Mouse (Mus musculus) heart, embryonic 10.5 days (tissue): Measurements from ENCODE around the gene Eef1a2. TPM values are rescaled to one million over a fixed set of nuclear protein-coding genes. Genes with fewer than 3 reads are reported as not detected.
"Not testable (repeated sequence)": the region's sequence is repeated elsewhere in the genome, so short reads cannot be mapped to it uniquely, and the experiment has no call there.

Experiments used
- DNase-seq: peaks from one replicate; pipeline ENCODE4 v3.0.0-alpha.2; 2017; ENCODE audit warnings: low spot score
- H3K27ac ChIP-seq: fragments of 300-500 bp; sonication (generic); 2 replicates; pipeline ENCODE4 v1.5.1; 2016; ENCODE audit warnings: mild to moderate bottlenecking
- H3K27me3 ChIP-seq: fragments of 300-500 bp; sonication (generic); 2 replicates; pipeline ENCODE4 v1.6.1; 2016; ENCODE audit warnings: mild to moderate bottlenecking; ENCODE audit not compliant: poor library complexity, insufficient read depth, severe bottlenecking
- H3K36me3 ChIP-seq: fragments of 300-500 bp; sonication (generic); 2 replicates; pipeline ENCODE4 v1.6.1; 2016; ENCODE audit warnings: mild to moderate bottlenecking, moderate library complexity
- H3K4me1 ChIP-seq: fragments of 300-500 bp; sonication (generic); 2 replicates; pipeline ENCODE4 v1.6.1; 2016; ENCODE audit warnings: mild to moderate bottlenecking
- H3K4me3 ChIP-seq: fragments of 300-500 bp; sonication (generic); 2 replicates; pipeline ENCODE4 v1.5.1; 2016; ENCODE audit warnings: mild to moderate bottlenecking, moderate library complexity
- H3K9me3 ChIP-seq: fragments of 300-500 bp; sonication (generic); 2 replicates; pipeline ENCODE4 v1.6.1; 2016; ENCODE audit warnings: mild to moderate bottlenecking, moderate library complexity
- WGBS: fragments of 180-500 bp; shearing (Covaris S2); methylation state at CpG from one replicate; pipeline ENCODE4 v1.1.7; 2016; 5-methylcytosine and 5-hydroxymethylcytosine counted together
- polyA plus RNA-seq: library from polyadenylated mRNA; unstranded; fragments of >200 nt; fragmentation: Nextera tagmentation; extraction: Ambion mirVana; gene quantifications from 2 replicates; pipeline ENCODE4 v1.2.1, GENCODE M21; 2016

The Eef1a2 gene
- 0.95 and 2.6 TPM in 2 replicates for polyA plus RNA-seq

DNA sequence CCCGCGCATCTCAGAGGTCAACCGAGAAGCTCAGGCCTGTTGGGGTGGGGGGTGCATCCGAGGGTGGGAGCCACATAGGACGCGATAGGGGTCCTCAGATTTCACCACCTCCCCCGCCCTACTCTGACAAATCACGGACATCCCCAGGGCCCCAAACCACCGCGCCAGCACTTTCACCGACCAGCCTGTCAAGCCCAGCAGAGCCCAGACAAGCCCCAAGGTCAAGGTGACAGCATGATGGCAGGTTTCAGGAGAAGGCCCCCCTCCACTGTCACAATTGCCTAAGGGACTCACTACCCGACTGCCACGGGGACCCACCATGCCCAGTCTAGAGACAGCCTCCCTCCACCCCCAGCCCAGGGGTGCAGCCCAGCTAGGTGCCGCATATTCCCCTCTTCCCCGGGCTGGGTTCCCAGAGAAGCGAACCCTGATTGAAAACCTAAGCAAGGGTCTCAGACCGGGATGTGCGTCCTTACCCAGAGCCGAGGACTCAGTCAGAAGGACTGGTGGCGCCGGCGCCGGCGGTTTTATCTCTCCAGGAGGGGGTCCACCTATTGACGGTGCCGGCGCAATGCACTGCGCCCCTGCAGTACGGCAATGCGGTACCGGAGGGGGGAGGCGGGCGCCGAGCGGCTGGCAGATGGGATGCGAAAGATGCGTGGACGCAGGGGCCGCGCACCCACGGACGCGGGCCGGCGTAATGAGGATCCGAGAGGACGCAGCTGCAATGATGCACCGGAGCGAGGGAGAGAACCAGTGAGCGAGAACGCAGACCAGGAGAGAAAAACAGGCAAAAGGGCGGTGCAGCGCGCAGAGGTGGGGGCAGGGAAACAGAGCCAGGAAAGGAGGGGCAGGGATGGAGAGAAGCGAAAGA is at the start of gene Eef1a2:
TSS of gene Eef1a2 (minus strand) at position 767 of the 874 bp plus-strand sequence.
- Histone ChIP-seq H3K27me3 (peaks cover 66% of the 10 kb centered on the region), H3K4me1 (peaks cover 45% of the 10 kb centered on the region)

DNA sequence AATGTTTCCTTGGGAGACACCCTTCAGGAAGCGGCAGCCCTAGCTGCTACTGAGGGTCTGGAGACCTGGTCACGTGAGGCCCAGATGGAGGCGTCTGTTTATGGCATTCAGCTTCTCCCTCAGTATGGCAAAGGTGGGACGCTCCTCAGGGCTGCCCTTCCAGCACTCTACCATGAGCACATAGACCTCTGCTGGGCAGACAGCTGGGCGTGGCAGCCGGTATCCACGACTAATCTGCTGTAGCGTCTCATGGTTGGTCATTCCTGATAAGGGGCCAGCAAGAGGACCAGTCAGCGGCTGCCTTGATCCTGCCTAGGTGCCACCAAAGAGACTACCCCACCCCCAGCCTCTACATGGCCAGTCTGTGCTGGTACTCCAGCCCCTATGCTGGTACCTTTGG is 49.3 kb upstream of the Eef1a2 start:
- no peak for DNase-seq
- Histone ChIP-seq H3K27me3 (peaks cover 70% of the 10 kb centered on the region), H3K9me3 (no peaks in the 10 kb centered on the region), H3K36me3 (no peaks in the 10 kb centered on the region), H3K27ac (no peak overlapping the region), H3K4me3 (no peak overlapping the region), H3K4me1 (0 out of 2 replicates have a peak, but pooled peaks cover 8% of the 10 kb centered on the region)
- WGBS, result 65% methylated on average over 9 of the region's 9 CpGs

More for the DNA sequence above, at the start of gene Eef1a2:
- H3K27ac ChIP-seq, result peak within 1 kb of the TSS; percentile 83
- no peaks in the 10 kb centered on the region for H3K9me3 ChIP-seq
- WGBS, result 3% methylated on average over 55 of the region's 55 CpGs
- no peak for DNase-seq
- peak within 1 kb of the TSS; percentile 61 for H3K4me3 ChIP-seq
- H3K36me3 ChIP-seq, result 0 out of 2 replicates have a peak, but pooled peaks cover 7% of the 10 kb centered on the region

DNA sequence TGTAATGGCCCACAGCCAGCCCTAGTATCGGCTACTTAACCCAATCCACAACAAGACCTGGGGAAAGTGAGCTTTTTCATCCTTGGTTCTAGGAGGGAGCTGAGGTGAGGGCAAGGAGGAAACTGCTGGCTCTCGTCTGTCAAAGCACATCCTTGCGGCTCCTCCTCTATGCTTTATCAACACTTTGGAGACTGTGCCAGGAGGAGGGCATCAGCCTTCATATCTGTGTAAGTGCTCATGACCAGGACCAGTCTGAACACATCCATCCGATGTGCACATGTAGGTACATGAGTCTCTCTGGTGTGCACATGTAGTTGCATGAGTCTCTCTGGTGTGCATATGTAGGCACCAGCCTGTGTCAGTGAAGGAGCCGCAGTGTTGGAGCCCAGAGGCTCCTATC is 48.9 kb upstream of the Eef1a2 start:
- 65% methylated on average over 5 of the region's 5 CpGs for WGBS

DNA sequence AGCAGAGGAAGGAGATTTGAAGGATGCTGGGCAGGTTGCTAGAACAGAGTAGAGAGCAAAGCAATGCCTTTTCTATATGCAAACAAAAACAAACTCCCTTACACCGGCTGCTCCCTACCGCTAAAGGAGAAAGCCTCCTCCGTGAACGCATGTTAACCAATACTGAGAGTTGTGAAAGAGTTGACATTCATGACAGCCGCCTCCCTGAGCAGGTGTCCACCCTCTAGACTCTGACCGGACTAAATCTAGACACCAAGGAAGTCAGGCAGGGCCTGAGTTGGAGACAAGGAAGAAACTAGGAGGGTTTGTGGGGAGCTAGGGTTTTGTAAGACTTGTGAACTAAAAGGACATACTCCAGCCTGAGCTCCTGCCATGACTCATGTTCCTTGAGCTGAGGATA is 46.1 kb upstream of the Eef1a2 start:
- DNase-seq, result no peak
- Histone ChIP-seq H3K4me3 (no peak overlapping the region), H3K27me3 (peaks cover 54% of the 10 kb centered on the region), H3K27ac (no peak overlapping the region), H3K4me1 (0 out of 2 replicates have a peak, but pooled peaks cover 8% of the 10 kb centered on the region), H3K9me3 (no peaks in the 10 kb centered on the region), H3K36me3 (no peaks in the 10 kb centered on the region)
- 79% methylated on average over 6 of the region's 6 CpGs for WGBS

More for the DNA sequence above, 48.9 kb upstream of the Eef1a2 start:
- Histone ChIP-seq H3K4me3 (no peak overlapping the region), H3K27me3 (peaks cover 67% of the 10 kb centered on the region), H3K36me3 (no peaks in the 10 kb centered on the region), H3K27ac (no peak overlapping the region), H3K9me3 (no peaks in the 10 kb centered on the region), H3K4me1 (0 out of 2 replicates have a peak, but pooled peaks cover 8% of the 10 kb centered on the region)
- no peak for DNase-seq

DNA sequence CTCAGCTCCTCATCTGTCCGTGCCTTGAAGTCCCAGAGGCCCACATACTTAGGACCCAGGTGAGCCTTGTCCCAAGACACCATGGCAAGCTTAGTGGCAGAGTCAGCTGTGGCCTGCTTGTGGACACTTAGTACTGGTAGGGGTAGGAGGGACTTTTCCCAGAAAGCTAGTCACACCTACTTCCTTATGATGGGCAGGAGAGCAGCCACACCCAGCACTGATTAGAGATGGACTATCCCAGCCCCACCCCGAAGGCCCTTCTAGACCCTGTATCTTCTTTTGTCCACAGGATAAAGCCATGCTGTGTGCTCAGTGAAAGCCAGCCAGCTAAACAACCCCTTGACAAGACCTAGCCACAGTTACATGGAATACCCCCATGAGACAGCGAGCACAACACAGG is 45.6 kb upstream of the Eef1a2 start, which contains the start of gene Ptk6:
TSS of gene Ptk6 (minus strand) at position 368 of the 400 bp plus-strand sequence.
- no peaks in the 10 kb centered on the region for H3K9me3 ChIP-seq
- H3K27ac ChIP-seq, result no peak within 1 kb of the TSS
- WGBS, result 81% methylated on average over 3 of the region's 3 CpGs
- H3K36me3 ChIP-seq, result no peaks in the 10 kb centered on the region
- H3K27me3 ChIP-seq, result peaks cover 49% of the 10 kb centered on the region; the same call in 1 of the 2 replicates
- H3K4me3 ChIP-seq, result no peak within 1 kb of the TSS
- DNase-seq, result no peak
- H3K4me1 ChIP-seq, result 0 out of 2 replicates have a peak, but pooled peaks cover 8% of the 10 kb centered on the region

DNA sequence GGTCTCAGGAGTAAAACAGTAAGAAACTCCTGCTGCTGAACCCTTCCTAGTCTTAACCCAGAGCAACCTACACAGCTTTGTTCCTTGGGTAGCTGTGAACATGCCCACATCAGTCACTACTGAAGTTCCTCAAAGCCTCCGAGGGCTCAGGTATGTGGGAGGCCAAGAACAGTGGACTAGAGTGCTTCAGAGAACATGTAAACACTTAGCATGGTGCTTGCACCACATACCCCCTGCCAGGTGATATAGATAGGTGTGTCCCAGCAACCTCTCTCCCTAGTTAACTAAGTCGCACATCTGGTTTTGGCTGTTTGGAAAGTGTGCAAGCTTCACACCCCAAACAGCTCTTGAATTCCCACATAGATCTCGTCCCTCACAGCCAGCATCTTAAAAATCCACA is 44.8 kb upstream of the Eef1a2 start:
- Histone ChIP-seq H3K27me3 (peaks cover 42% of the 10 kb centered on the region; the same call in 1 of the 2 replicates), H3K9me3 (no peaks in the 10 kb centered on the region), H3K4me3 (no peak overlapping the region), H3K27ac (no peak overlapping the region), H3K4me1 (0 out of 2 replicates have a peak, but pooled peaks cover 8% of the 10 kb centered on the region), H3K36me3 (no peaks in the 10 kb centered on the region)
- no peak for DNase-seq
- WGBS, result 75% methylated on average over 3 of the region's 3 CpGs

DNA sequence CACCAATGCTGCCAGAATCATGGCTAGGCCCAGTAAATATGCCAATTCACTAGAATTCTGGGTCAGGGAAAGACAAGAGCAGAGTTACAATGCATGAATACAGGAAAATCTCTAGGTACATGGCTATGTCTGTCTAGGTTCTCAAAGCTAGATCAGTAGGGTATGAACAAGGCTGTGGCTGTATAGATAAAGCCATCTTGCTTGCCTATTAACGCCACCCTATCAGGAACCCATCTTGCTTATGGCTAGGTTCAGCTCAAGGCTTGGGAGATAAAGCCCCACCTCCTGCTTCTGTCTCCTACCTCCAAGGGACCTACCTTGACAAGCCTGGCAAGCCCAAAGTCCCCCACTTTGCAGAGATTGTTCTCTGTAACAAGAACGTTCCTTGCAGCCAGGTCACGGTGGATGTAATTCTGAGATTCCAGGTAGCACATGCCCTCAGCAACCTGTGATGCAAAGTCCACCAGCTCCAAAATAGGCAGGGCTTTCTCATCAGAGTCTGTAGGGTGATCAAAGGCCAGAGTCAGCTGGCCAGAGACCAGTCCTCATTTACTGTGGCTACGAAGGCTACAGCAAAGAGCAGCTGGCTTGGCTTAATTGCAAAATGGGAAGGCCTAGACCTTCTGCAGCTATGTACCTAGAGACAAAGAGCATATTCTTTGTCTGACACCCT is 40.0 kb upstream of the Eef1a2 start:
- no peaks in the 10 kb centered on the region for H3K9me3 ChIP-seq
- no peaks in the 10 kb centered on the region for H3K4me1 ChIP-seq
- no peaks in the 10 kb centered on the region for H3K36me3 ChIP-seq
- DNase-seq, result no peak
- WGBS, result 79% methylated on average over 4 of the region's 4 CpGs
- no peak overlapping the region for H3K4me3 ChIP-seq
- no peak overlapping the region for H3K27ac ChIP-seq
- H3K27me3 ChIP-seq, result peaks cover 24% of the 10 kb centered on the region; the same call in 1 of the 2 replicates

DNA sequence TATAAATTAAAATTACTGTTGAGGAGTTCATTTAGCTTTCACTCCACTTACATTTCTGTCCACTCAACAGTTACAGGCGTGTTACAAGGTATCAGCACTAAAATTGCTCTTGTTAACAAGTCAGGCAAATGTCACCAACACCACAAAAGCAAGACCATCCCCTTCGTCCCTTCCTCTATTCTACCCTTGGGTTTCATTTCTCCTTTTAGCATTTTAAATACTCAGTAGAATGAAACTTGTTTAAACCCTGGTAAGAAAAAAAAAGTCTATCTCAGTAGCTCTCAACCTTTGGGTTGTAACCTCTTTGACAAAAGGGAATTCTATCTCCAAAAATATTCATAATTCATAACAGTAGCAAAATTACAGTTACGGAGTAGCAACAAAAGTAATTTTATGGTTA is 36.2 kb upstream of the Eef1a2 start:
- H3K4me1 ChIP-seq, result peaks cover 8% of the 10 kb centered on the region
- H3K4me3 ChIP-seq, result no peak overlapping the region
- no peaks in the 10 kb centered on the region for H3K9me3 ChIP-seq
- no peak overlapping the region for H3K27ac ChIP-seq
- no peak for DNase-seq
- H3K27me3 ChIP-seq, result peaks cover 7% of the 10 kb centered on the region; the same call in 1 of the 2 replicates
- H3K36me3 ChIP-seq, result peaks cover 10% of the 10 kb centered on the region
- WGBS, result 65% methylated on average over 3 of the region's 3 CpGs

DNA sequence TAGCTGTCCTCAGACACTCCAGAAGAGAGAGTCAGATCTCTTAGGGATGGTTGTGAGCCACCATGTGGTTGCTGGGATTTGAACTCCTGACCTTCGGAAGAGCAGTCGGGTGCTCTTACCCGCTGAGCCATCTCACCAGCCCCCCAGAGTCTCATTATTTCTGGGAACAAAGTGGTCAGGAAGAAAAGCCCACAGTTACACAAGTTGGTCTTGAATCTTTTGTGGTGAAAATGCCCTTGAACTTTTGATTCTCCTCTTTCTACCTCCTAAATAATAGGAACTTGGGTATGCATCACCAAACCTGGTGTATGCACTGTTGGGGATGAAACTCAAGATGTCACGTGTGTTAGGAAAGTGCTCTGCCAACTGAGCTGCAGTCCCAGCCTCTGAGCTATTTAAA is 35.1 kb upstream of the Eef1a2 start:
- H3K4me3 ChIP-seq, result no peak overlapping the region
- H3K27ac ChIP-seq, result no peak overlapping the region
- H3K4me1 ChIP-seq, result peaks cover 12% of the 10 kb centered on the region
- H3K36me3 ChIP-seq, result peaks cover 10% of the 10 kb centered on the region
- 71% methylated on average over 4 of the region's 4 CpGs for WGBS
- no peaks in the 10 kb centered on the region for H3K9me3 ChIP-seq
- DNase-seq, result no peak
- H3K27me3 ChIP-seq, result peaks cover 7% of the 10 kb centered on the region; the same call in 1 of the 2 replicates

DNA sequence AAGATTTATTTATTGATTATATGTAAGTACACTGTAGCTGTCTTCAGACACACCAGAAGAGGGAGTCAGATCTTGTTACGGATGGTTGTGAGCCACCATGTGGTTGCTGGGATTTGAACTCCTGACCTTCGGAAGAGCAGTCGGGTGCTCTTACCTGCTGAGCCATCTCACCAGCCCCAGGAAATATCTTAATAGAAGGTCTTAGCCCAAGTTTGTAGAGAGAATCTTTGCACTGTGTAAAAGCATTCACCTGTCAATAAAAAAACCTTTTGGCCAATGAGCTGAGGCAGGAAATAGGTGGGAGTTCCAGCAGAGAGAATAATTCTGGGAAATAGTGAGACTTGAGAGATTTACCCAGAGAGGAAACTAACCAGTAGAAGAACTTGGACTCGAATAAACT is 34.6 kb upstream of the Eef1a2 start:
- H3K4me3 ChIP-seq, DNase-seq, H3K9me3 ChIP-seq, H3K27ac ChIP-seq, H3K36me3 ChIP-seq, H3K27me3 ChIP-seq: not testable (repeated sequence)
- peaks cover 12% of the 10 kb centered on the region for H3K4me1 ChIP-seq
- 69% methylated on average over 4 of the region's 4 CpGs for WGBS

DNA sequence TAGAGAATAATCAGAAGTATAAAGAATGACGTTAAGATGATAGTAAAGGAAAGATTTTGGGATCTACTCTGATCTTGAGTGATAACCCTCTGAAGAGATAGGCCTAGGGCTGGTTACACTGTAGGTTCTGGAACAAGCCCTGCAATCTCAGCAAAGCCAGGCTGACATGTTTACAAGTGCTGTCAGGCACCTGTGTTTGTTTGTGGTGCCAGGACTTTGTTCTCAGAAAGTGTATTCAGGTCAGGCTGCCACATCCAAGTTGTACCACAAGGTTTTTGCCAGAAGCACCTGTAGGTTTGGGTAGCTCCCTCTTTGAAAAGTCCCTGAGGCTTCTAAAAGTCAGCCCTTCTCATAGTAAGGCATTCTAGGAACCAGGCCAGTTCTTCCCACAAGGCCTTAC is 32.5 kb upstream of the Eef1a2 start:
- Histone ChIP-seq H3K27ac (no peak overlapping the region), H3K4me1 (peaks cover 12% of the 10 kb centered on the region)
- 85% methylated on average over 1 of the region's 1 CpGs for WGBS

DNA sequence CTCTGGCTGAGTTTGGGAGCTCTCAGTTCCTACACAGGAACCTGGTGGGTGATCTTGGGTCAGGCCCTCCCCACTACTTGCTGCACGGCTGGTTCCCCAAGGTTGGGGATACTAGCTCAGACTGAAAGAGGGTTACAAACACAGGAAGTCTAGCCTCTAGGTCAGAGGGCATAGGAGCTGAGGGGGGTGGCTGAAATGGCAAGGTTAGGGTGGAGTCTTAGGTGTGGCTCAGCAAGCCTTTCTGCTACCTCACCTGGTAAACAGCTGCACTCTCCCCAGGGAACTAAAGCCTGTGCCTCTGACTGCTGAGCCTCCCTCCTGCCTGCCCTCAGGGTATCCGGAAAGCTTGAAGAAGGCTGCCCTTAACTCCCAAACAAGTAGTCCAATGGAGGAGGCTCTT is 31.9 kb upstream of the Eef1a2 start:
- Histone ChIP-seq H3K27me3 (0 out of 2 replicates have a peak, but pooled peaks cover 4% of the 10 kb centered on the region), H3K4me3 (peak overlapping the region; percentile 19), H3K27ac (peak overlapping the region; percentile 64; the same call in 1 of the 2 replicates), H3K9me3 (no peaks in the 10 kb centered on the region), H3K36me3 (peaks cover 10% of the 10 kb centered on the region), H3K4me1 (peaks cover 12% of the 10 kb centered on the region)
- 55% methylated on average over 2 of the region's 2 CpGs for WGBS
- no peak for DNase-seq

More for the DNA sequence above, 32.5 kb upstream of the Eef1a2 start:
- Histone ChIP-seq H3K9me3 (no peaks in the 10 kb centered on the region), H3K4me3 (no peak overlapping the region), H3K27me3 (no peaks in the 10 kb centered on the region), H3K36me3 (peaks cover 10% of the 10 kb centered on the region)
- DNase-seq, result no peak
